Mouse (Mus musculus) hindbrain, postnatal 0 days (tissue): ENCODE data around the gene Spink4. TPM values are rescaled to one million over a fixed set of nuclear protein-coding genes. Genes with fewer than 3 reads are reported as not detected.
A peak's percentile ranks its signal among the peaks of the same experiment; 100 is the strongest.

Source experiments
- ATAC-seq: fragments of 200-750 bp; cut with Nextera tagmentation; 2 replicates; pipeline ENCODE4 v1.8.0; 2017; ENCODE audit warnings: mild to moderate bottlenecking, moderate TSS enrichment, moderate library complexity
- DNase-seq: peaks from one replicate; pipeline ENCODE4 v3.0.0-alpha.2; 2015; ENCODE audit warnings: low spot score
- H3K27ac ChIP-seq: fragments of 300-500 bp; sonication (generic); 2 replicates; pipeline ENCODE4 v1.5.1; 2014; ENCODE audit warnings: mild to moderate bottlenecking
- H3K27me3 ChIP-seq: fragments of 300-500 bp; sonication (generic); 2 replicates; pipeline ENCODE4 v1.6.1; 2014; ENCODE audit warnings: low read length, mixed read lengths; ENCODE audit not compliant: insufficient read depth
- H3K36me3 ChIP-seq: fragments of 300-500 bp; sonication (generic); 2 replicates; pipeline ENCODE4 v1.6.1; 2014; ENCODE audit warnings: low read length, mixed read lengths; ENCODE audit not compliant: insufficient read depth
- H3K4me1 ChIP-seq: fragments of 300-500 bp; sonication (generic); 2 replicates; pipeline ENCODE4 v1.6.1; 2014; ENCODE audit warnings: antibody characterized with exemption, low read length, mixed read lengths; ENCODE audit not compliant: insufficient read depth
- H3K4me2 ChIP-seq: fragments of 300-500 bp; sonication (generic); 2 replicates; pipeline ENCODE4 v1.6.1; 2014; ENCODE audit warnings: low read depth, mild to moderate bottlenecking, low read length, moderate library complexity, mixed read lengths
- H3K4me3 ChIP-seq: fragments of 300-500 bp; sonication (generic); 2 replicates; pipeline ENCODE4 v1.5.1; 2014; ENCODE audit warnings: low read length
- H3K9ac ChIP-seq: fragments of 300-500 bp; sonication (generic); replicated peaks from 2 replicates; pipeline ENCODE4 v1.6.1; 2014; ENCODE audit warnings: mild to moderate bottlenecking, low read length, moderate library complexity, mixed read lengths
- H3K9me3 ChIP-seq: fragments of 300-500 bp; sonication (generic); 2 replicates; pipeline ENCODE4 v1.6.1; 2016; ENCODE audit warnings: low read length, mixed read lengths
- CTCF ChIP-seq: IDR thresholded peaks from 2 replicates; pipeline ENCODE4 v1.5.1; 2016; ENCODE audit warnings: antibody characterized with exemption, control low read depth, low read depth
- WGBS: fragments of 180-500 bp; shearing (Covaris S2); extraction: QIAGEN DNeasy Blood & Tissue Kit; methylation state at CpG from one replicate; pipeline ENCODE4 v1.1.7; 2014; 5-methylcytosine and 5-hydroxymethylcytosine counted together
- polyA plus RNA-seq: library from polyadenylated mRNA; unstranded; fragments of >200 nt; fragmentation: Nextera tagmentation; extraction: Ambion mirVana; gene quantifications from 2 replicates; pipeline ENCODE4 v1.2.1, GENCODE M21; 2015
- total RNA-seq: library from RNA; depleted of rRNA; stranded (reverse); fragments of >200 nt; gene quantifications from 2 replicates; pipeline ENCODE4 v1.2.3, GENCODE M21; 2014

Gene Spink4
- total and polyA plus RNA-seq, 2 experiments from 2014 or later, result not detected

DNA sequence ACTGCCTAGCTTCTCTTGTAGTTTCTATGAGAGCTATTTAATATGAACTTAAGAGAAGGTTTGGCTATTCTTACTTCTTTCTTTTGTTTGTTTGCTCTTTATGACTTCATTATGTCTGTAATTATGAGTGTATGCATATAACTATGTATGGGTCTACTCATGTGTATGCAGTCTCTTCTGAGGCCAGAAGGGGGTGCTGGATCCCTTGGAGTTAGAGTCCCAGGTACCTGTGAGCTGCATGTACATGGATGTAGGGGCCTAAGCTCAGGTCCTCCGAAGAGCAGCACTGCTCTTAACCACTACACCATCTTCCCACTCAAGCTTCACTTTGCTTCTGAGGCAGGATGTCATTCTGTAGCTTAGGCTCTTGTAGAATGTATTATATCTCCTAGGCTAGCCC lies 33.7 kb downstream of the Spink4 start:
- no peak for ATAC-seq
- Histone ChIP-seq H3K27ac (no peak overlapping the region), H3K36me3 (peaks cover 49% of the 10 kb centered on the region), H3K4me2 (no peak overlapping the region), H3K9me3 (no peaks in the 10 kb centered on the region), H3K4me3 (no peak overlapping the region), H3K4me1 (peaks cover 8% of the 10 kb centered on the region), H3K27me3 (no peaks in the 10 kb centered on the region), H3K9ac (no peak overlapping the region)
- DNase-seq, result no peak
- TF ChIP-seq CTCF, result peak; percentile 27; the same call in 1 of the 2 replicates
- WGBS, result 95% methylated on average over 1 of the region's 1 CpGs

- Histone ChIP-seq H3K27ac (no peak overlapping the region), H3K9ac (no peak overlapping the region), H3K4me1 (no peaks in the 10 kb centered on the region), H3K36me3 (peaks cover 65% of the 10 kb centered on the region), H3K9me3 (no peaks in the 10 kb centered on the region), H3K27me3 (no peaks in the 10 kb centered on the region), H3K4me3 (no peak overlapping the region), H3K4me2 (no peak overlapping the region)
- 93% methylated on average over 6 of the region's 6 CpGs for WGBS
- ATAC-seq (no peak), DNase-seq (no peak)
- no peak for TF ChIP-seq CTCF
Measured at GRCm38 (mm10) chr4:40955942-40956341, 36.1 kb downstream of the Spink4 start.

DNA sequence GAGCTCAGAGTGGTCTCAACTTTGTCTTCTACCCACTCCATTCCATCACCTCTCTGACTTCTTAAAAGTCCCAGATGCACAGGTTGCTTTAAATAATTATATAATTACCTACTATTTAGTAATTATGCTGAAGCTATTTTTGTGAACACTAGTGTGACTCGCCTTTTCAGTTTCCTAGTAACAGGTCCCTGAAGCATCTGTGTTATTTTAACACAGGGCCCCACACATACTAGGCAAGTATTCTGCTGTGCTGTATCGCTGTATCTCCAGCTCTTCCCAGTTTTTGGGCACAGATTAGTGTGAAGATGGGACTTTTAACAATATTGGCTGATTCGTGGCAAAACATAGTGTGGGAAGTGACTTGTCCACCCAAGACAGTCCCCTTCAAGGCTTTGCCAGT lies 43.7 kb downstream of the Spink4 start:
- Histone ChIP-seq H3K27me3 (no peaks in the 10 kb centered on the region), H3K4me2 (no peak overlapping the region), H3K9ac (no peak overlapping the region), H3K4me1 (no peaks in the 10 kb centered on the region), H3K4me3 (no peak overlapping the region), H3K27ac (no peak overlapping the region), H3K36me3 (peaks cover 55% of the 10 kb centered on the region), H3K9me3 (no peaks in the 10 kb centered on the region)
- TF ChIP-seq CTCF, result no peak
- DNase-seq (no peak), ATAC-seq (no peak)
- WGBS, result 92% methylated on average over 3 of the region's 3 CpGs

- no peak for ATAC-seq
- no peak for DNase-seq
- H3K9ac ChIP-seq, result no peak overlapping the region
- no peaks in the 10 kb centered on the region for H3K9me3 ChIP-seq
- TF ChIP-seq CTCF, result no peak
- H3K27ac ChIP-seq, result no peak overlapping the region
- WGBS, result 83% methylated on average over 4 of the region's 4 CpGs
- no peak overlapping the region for H3K4me2 ChIP-seq
- H3K4me3 ChIP-seq, result no peak overlapping the region
- H3K4me1 ChIP-seq, result no peaks in the 10 kb centered on the region
- no peaks in the 10 kb centered on the region for H3K27me3 ChIP-seq
- peaks cover 15% of the 10 kb centered on the region; the same call in 1 of the 2 replicates for H3K36me3 ChIP-seq
Measured at GRCm38 (mm10) chr4:40969161-40969560, 49.3 kb downstream of the Spink4 start.

- WGBS, result 15% methylated on average over 10 of the region's 13 CpGs
- Histone ChIP-seq H3K4me2 (peak overlapping the region; percentile 72), H3K27me3 (no peaks in the 10 kb centered on the region), H3K27ac (peak overlapping the region; percentile 92), H3K4me3 (peak overlapping the region; percentile 79), H3K9ac (peak overlapping the region; percentile 81), H3K4me1 (no peaks in the 10 kb centered on the region), H3K9me3 (no peaks in the 10 kb centered on the region), H3K36me3 (peaks cover 15% of the 10 kb centered on the region; the same call in 1 of the 2 replicates)
- ATAC-seq, result peak; percentile 21; the same call in 1 of the 2 replicates
- peak; percentile 30 for DNase-seq
- no peak for TF ChIP-seq CTCF
Measured at GRCm38 (mm10) chr4:40969781-40970591, 50.1 kb downstream of the Spink4 start.

- no peaks in the 10 kb centered on the region for H3K9me3 ChIP-seq
- no peaks in the 10 kb centered on the region for H3K27me3 ChIP-seq
Measured at GRCm38 (mm10) chr4:40970592-40970841, 50.7 kb downstream of the Spink4 start.

More at GRCm38 (mm10) chr4:40970592-40970841, 50.7 kb downstream of the Spink4 start:
- ATAC-seq, result no peak
- peak overlapping the region; percentile 92 for H3K27ac ChIP-seq
- H3K4me2 ChIP-seq, result peak overlapping the region; percentile 72
- H3K9ac ChIP-seq, result peak overlapping the region; percentile 81
- no peak for TF ChIP-seq CTCF
- H3K4me3 ChIP-seq, result peak overlapping the region; percentile 79
- 0% methylated on average over 16 of the region's 16 CpGs for WGBS
- no peaks in the 10 kb centered on the region for H3K4me1 ChIP-seq
- peaks cover 14% of the 10 kb centered on the region; the same call in 1 of the 2 replicates for H3K36me3 ChIP-seq
- DNase-seq, result no peak
